Mouse (Mus musculus) heart, embryonic 12.5 days (tissue): ENCODE data around the gene Kpna7. TPM values are rescaled to one million over a fixed set of nuclear protein-coding genes. Genes with fewer than 3 reads are reported as not detected.

ENCODE experiments used
- ATAC-seq: fragments of 200-750 bp; cut with Nextera tagmentation; 2 replicates; pipeline ENCODE4 v1.8.0; 2017; ENCODE audit warnings: moderate TSS enrichment, moderate library complexity; ENCODE audit not compliant: insufficient number of reproducible peaks, low FRiP score
- H3K27ac ChIP-seq: fragments of 300-500 bp; sonication (generic); 2 replicates; pipeline ENCODE4 v1.5.1; 2016; ENCODE audit warnings: mild to moderate bottlenecking, moderate library complexity; ENCODE audit not compliant: poor library complexity, severe bottlenecking
- H3K27me3 ChIP-seq: fragments of 300-500 bp; sonication (generic); replicated peaks from 2 replicates; pipeline ENCODE4 v1.6.1; 2016; ENCODE audit warnings: mild to moderate bottlenecking, moderate library complexity
- H3K36me3 ChIP-seq: fragments of 300-500 bp; sonication (generic); 2 replicates; pipeline ENCODE4 v1.6.1; 2016; ENCODE audit warnings: mild to moderate bottlenecking, moderate library complexity
- H3K4me1 ChIP-seq: fragments of 300-500 bp; sonication (generic); replicated peaks from 2 replicates; pipeline ENCODE4 v1.6.1; 2016; ENCODE audit warnings: mild to moderate bottlenecking
- H3K4me2 ChIP-seq: fragments of 300-500 bp; sonication (generic); 2 replicates; pipeline ENCODE4 v1.6.1; 2016; ENCODE audit warnings: mild to moderate bottlenecking, moderate library complexity
- H3K4me3 ChIP-seq: fragments of 300-500 bp; sonication (generic); 2 replicates; pipeline ENCODE4 v1.5.1; 2016; ENCODE audit warnings: mild to moderate bottlenecking
- H3K9ac ChIP-seq: fragments of 300-500 bp; sonication (generic); 2 replicates; pipeline ENCODE4 v1.6.1; 2016; ENCODE audit warnings: mild to moderate bottlenecking, moderate library complexity
- H3K9me3 ChIP-seq: fragments of 300-500 bp; sonication (generic); replicated peaks from 2 replicates; pipeline ENCODE4 v1.6.1; 2016; ENCODE audit warnings: mild to moderate bottlenecking, moderate library complexity
- WGBS: fragments of 180-500 bp; shearing (Covaris S2); methylation state at CpG from one replicate; pipeline ENCODE4 v1.1.7; 2016; 5-methylcytosine and 5-hydroxymethylcytosine counted together
- polyA plus RNA-seq: library from polyadenylated mRNA; unstranded; fragments of >200 nt; fragmentation: Nextera tagmentation; extraction: Ambion mirVana; gene quantifications from 2 replicates; pipeline ENCODE4 v1.2.1, GENCODE M21; 2016

Gene Kpna7
- polyA plus RNA-seq, 1 experiment from 2014 or later: not detected

- no peak overlapping the region for H3K4me3 ChIP-seq
- 57% methylated on average over 6 of the region's 6 CpGs for WGBS
- H3K4me1 ChIP-seq: peaks cover 35% of the 10 kb centered on the region
Observed at GRCm38 (mm10) chr5:145118005-145118404, 34.2 kb upstream of the Kpna7 start.

GRCm38 (mm10) chr5:145116916-145117315 lies 33.1 kb upstream of the Kpna7 start:
- ATAC-seq: no peak
- no peaks in the 10 kb centered on the region for H3K9me3 ChIP-seq
- H3K9ac ChIP-seq: 0 out of 2 replicates have a peak overlapping the region, but pooled peaks have one; percentile 30
- H3K4me2 ChIP-seq: peak overlapping the region; percentile 42
- H3K4me1 ChIP-seq: peaks cover 31% of the 10 kb centered on the region
- H3K27ac ChIP-seq: peak overlapping the region; percentile 81
- WGBS: 38% methylated on average over 10 of the region's 10 CpGs
- peak overlapping the region; percentile 5; the same call in 1 of the 2 replicates for H3K4me3 ChIP-seq
- H3K27me3 ChIP-seq: no peaks in the 10 kb centered on the region
- H3K36me3 ChIP-seq: peaks cover 23% of the 10 kb centered on the region

More at GRCm38 (mm10) chr5:145118005-145118404, 34.2 kb upstream of the Kpna7 start:
- H3K36me3 ChIP-seq: peaks cover 34% of the 10 kb centered on the region
- no peak overlapping the region for H3K4me2 ChIP-seq
- H3K9ac ChIP-seq: no peak overlapping the region
- no peaks in the 10 kb centered on the region for H3K9me3 ChIP-seq
- no peak for ATAC-seq
- no peaks in the 10 kb centered on the region for H3K27me3 ChIP-seq
- no peak overlapping the region for H3K27ac ChIP-seq

- Histone ChIP-seq H3K4me3 (0 out of 2 replicates have a peak overlapping the region, but pooled peaks have one; percentile 86), H3K4me2 (peak overlapping the region; percentile 42), H3K9me3 (no peaks in the 10 kb centered on the region), H3K36me3 (peaks cover 19% of the 10 kb centered on the region), H3K27me3 (no peaks in the 10 kb centered on the region), H3K9ac (no peak overlapping the region), H3K4me1 (peaks cover 25% of the 10 kb centered on the region), H3K27ac (peak overlapping the region; percentile 81)
- 46% methylated on average over 4 of the region's 4 CpGs for WGBS
- ATAC-seq: peak; percentile 13; the same call in 1 of the 2 replicates
Observed at GRCm38 (mm10) chr5:145116316-145116715, 32.5 kb upstream of the Kpna7 start.

GRCm38 (mm10) chr5:145115736-145116135 lies 31.9 kb upstream of the Kpna7 start:
- peak overlapping the region; percentile 85 for H3K4me2 ChIP-seq
- H3K27me3 ChIP-seq: no peaks in the 10 kb centered on the region
- peaks cover 21% of the 10 kb centered on the region for H3K36me3 ChIP-seq
- no peak overlapping the region for H3K9ac ChIP-seq
- peak overlapping the region; percentile 81 for H3K27ac ChIP-seq
- H3K4me1 ChIP-seq: peaks cover 21% of the 10 kb centered on the region
- H3K4me3 ChIP-seq: peak overlapping the region; percentile 86; the same call in 1 of the 2 replicates
- no peaks in the 10 kb centered on the region for H3K9me3 ChIP-seq
- 85% methylated on average over 5 of the region's 5 CpGs for WGBS
- ATAC-seq: no peak

GRCm38 (mm10) chr5:145114606-145115473 lies 31.0 kb upstream of the Kpna7 start:
- peak; percentile 58 for ATAC-seq
- Histone ChIP-seq H3K4me2 (peak overlapping the region; percentile 85), H3K9me3 (no peaks in the 10 kb centered on the region), H3K4me1 (peaks cover 15% of the 10 kb centered on the region), H3K4me3 (peak overlapping the region; percentile 86), H3K9ac (peak overlapping the region; percentile 87), H3K27ac (peak overlapping the region; percentile 24; the same call in 1 of the 2 replicates), H3K36me3 (peaks cover 29% of the 10 kb centered on the region), H3K27me3 (no peaks in the 10 kb centered on the region)
- 14% methylated on average over 40 of the region's 40 CpGs for WGBS

- Histone ChIP-seq H3K27ac (peak within 1 kb of the TSS; percentile 24; the same call in 1 of the 2 replicates), H3K36me3 (peaks cover 30% of the 10 kb centered on the region), H3K4me3 (peak within 1 kb of the TSS; percentile 86), H3K4me1 (peaks cover 15% of the 10 kb centered on the region), H3K27me3 (no peaks in the 10 kb centered on the region), H3K4me2 (peak within 1 kb of the TSS; percentile 85), H3K9ac (peak within 1 kb of the TSS; percentile 87), H3K9me3 (no peaks in the 10 kb centered on the region)
- WGBS: 1% methylated on average over 46 of the region's 53 CpGs
- ATAC-seq: peak; percentile 82
Observed at GRCm38 (mm10) chr5:145114071-145114605, 30.3 kb upstream of the Kpna7 start, which contains the start of gene Arpc1b. Arpc1b (plus strand) TSS chr5:145114215.

GRCm38 (mm10) chr5:145113416-145113815 lies 29.6 kb upstream of the Kpna7 start:
- Histone ChIP-seq H3K9me3 (no peaks in the 10 kb centered on the region), H3K4me3 (peak overlapping the region; percentile 86), H3K27me3 (no peaks in the 10 kb centered on the region), H3K4me2 (peak overlapping the region; percentile 85), H3K9ac (peak overlapping the region; percentile 87; the same call in 1 of the 2 replicates), H3K4me1 (peaks cover 15% of the 10 kb centered on the region), H3K36me3 (peaks cover 29% of the 10 kb centered on the region), H3K27ac (no peak overlapping the region)
- 37% methylated on average over 2 of the region's 2 CpGs for WGBS
- ATAC-seq: no peak

GRCm38 (mm10) chr5:145112566-145112965 lies 28.7 kb upstream of the Kpna7 start:
- peaks cover 34% of the 10 kb centered on the region for H3K36me3 ChIP-seq
- peaks cover 15% of the 10 kb centered on the region for H3K4me1 ChIP-seq
- H3K27me3 ChIP-seq: no peaks in the 10 kb centered on the region
- H3K4me2 ChIP-seq: no peak overlapping the region
- no peak overlapping the region for H3K9ac ChIP-seq
- no peak for ATAC-seq
- 79% methylated on average over 8 of the region's 8 CpGs for WGBS
- no peaks in the 10 kb centered on the region for H3K9me3 ChIP-seq
- H3K27ac ChIP-seq: no peak overlapping the region
- no peak overlapping the region for H3K4me3 ChIP-seq

- Histone ChIP-seq H3K9me3 (no peaks in the 10 kb centered on the region), H3K4me2 (no peak overlapping the region), H3K4me3 (no peak overlapping the region), H3K27me3 (no peaks in the 10 kb centered on the region), H3K36me3 (peaks cover 53% of the 10 kb centered on the region), H3K4me1 (peaks cover 6% of the 10 kb centered on the region), H3K27ac (no peak overlapping the region), H3K9ac (no peak overlapping the region)
- ATAC-seq: no peak
- WGBS: 82% methylated on average over 6 of the region's 6 CpGs
Observed at GRCm38 (mm10) chr5:145110401-145110800, 26.6 kb upstream of the Kpna7 start.

GRCm38 (mm10) chr5:145105694-145106275 lies 22.0 kb upstream of the Kpna7 start:
- Histone ChIP-seq H3K27me3 (no peaks in the 10 kb centered on the region), H3K4me3 (no peak overlapping the region), H3K9me3 (no peaks in the 10 kb centered on the region; the same call in 1 of the 2 replicates), H3K4me1 (no peaks in the 10 kb centered on the region), H3K4me2 (no peak overlapping the region), H3K27ac (no peak overlapping the region), H3K36me3 (peaks cover 97% of the 10 kb centered on the region), H3K9ac (no peak overlapping the region)
- 88% methylated on average over 9 of the region's 9 CpGs for WGBS
- ATAC-seq: no peak

- ATAC-seq: no peak
Observed at GRCm38 (mm10) chr5:145104328-145104727, 20.5 kb upstream of the Kpna7 start.

More at GRCm38 (mm10) chr5:145104328-145104727, 20.5 kb upstream of the Kpna7 start:
- WGBS: 83% methylated on average over 9 of the region's 9 CpGs
- no peak overlapping the region for H3K27ac ChIP-seq
- H3K36me3 ChIP-seq: peaks cover 97% of the 10 kb centered on the region
- H3K27me3 ChIP-seq: no peaks in the 10 kb centered on the region
- no peak overlapping the region for H3K4me2 ChIP-seq
- no peak overlapping the region for H3K9ac ChIP-seq
- no peaks in the 10 kb centered on the region for H3K4me1 ChIP-seq
- H3K4me3 ChIP-seq: no peak overlapping the region
- no peaks in the 10 kb centered on the region; the same call in 1 of the 2 replicates for H3K9me3 ChIP-seq
